Mouse (Mus musculus) bone marrow macrophage, adult 2 months (primary cell): ENCODE data around the gene Sbk3. TPM values are rescaled to one million over a fixed set of nuclear protein-coding genes. Genes with fewer than 3 reads are reported as not detected.

Experiments
- H3K27ac ChIP-seq: 2 replicates; pipeline ENCODE4 v1.5.1; 2012; ENCODE audit warnings: low read depth, low read length; ENCODE audit not compliant: insufficient read depth
- H3K4me1 ChIP-seq: 2 replicates; pipeline ENCODE4 v1.6.1; 2012; ENCODE audit warnings: low read length; ENCODE audit not compliant: control insufficient read depth, insufficient read depth
- H3K4me3 ChIP-seq: 2 replicates; pipeline ENCODE4 v1.5.1; 2012; ENCODE audit warnings: mild to moderate bottlenecking, low read length, moderate library complexity; ENCODE audit not compliant: insufficient read depth
- CTCF ChIP-seq: IDR thresholded peaks from 2 replicates; pipeline ENCODE4 v1.5.1; 2012; ENCODE audit warnings: low read depth, mild to moderate bottlenecking, low read length, moderate library complexity
- POLR2A ChIP-seq: IDR thresholded peaks from 2 replicates; pipeline ENCODE4 v1.6.1; 2012; ENCODE audit warnings: mild to moderate bottlenecking, low read depth, low read length, borderline replicate concordance
- polyA plus RNA-seq: library from polyadenylated mRNA; stranded (reverse); fragments of >200 nt; gene quantifications from 2 replicates; pipeline ENCODE4 v1.2.4, GENCODE M21; 2012; ENCODE audit not compliant: missing spikeins, insufficient read depth, insufficient read length

Gene Sbk3
- polyA plus RNA-seq, 1 experiment, result not detected

- TF ChIP-seq POLR2A (no peak), CTCF (no peak)
Observed at GRCm38 (mm10) chr7:4917494-4917893, 53.5 kb downstream of the Sbk3 start.

DNA sequence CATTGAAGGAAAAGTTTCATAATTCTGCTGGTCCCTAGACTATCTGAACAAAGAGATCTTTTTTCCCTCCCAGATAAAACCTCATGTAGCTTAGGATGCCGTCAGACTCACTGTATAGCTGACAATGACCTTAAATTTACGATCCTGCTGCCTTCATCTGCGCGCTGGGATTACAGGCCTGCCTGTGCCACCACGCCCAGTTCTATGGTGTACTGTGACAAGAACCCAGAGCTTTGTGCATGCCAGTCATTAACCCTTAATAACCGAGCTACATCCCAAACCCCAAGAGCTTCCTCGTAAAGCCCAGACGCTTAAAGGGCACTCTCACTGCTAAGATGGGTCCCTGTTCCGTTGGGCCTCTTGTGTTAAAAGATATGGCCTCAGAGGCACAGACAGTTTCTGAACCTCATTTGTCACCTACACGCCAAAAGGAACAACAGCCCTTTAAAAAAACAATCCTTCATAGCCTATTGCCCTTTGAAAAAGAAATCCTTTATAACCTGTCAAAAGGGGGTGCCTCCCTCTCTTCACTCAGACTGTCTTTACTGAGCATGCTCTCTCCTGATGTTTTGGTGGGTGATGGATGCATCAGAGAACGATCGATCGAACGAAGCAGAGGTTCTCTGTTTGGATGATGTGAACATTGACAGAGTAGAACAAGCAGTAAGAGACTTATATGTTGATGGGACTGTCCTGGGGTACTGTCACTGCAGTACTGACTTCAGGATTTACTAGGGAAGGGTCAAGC lies 55.1 kb downstream of the Sbk3 start:
- peak overlapping the region; percentile 75 for H3K27ac ChIP-seq

More at GRCm38 (mm10) chr7:4917494-4917893, 53.5 kb downstream of the Sbk3 start:
- Histone ChIP-seq H3K4me3 (no peak overlapping the region), H3K4me1 (peaks cover 18% of the 10 kb centered on the region), H3K27ac (no peak overlapping the region)

More for the DNA sequence above, 55.1 kb downstream of the Sbk3 start:
- Histone ChIP-seq H3K4me3 (peak overlapping the region; percentile 98), H3K4me1 (peaks cover 10% of the 10 kb centered on the region)
- TF ChIP-seq POLR2A (no peak), CTCF (no peak)

Other genes starting within 250 kb of the Sbk3 start
- 33.6 and 36.4 TPM in 2 replicates for gene Tmem150b, start 245.9 kb downstream of the Sbk3 start, polyA plus RNA-seq
- gene Kmt5c, start 231.1 kb downstream of the Sbk3 start, polyA plus RNA-seq, result 109 and 120 TPM in 2 replicates
- 8.0 and 8.1 TPM in 2 replicates for gene Cox6b2, start 218.1 kb downstream of the Sbk3 start, polyA plus RNA-seq
- not detected in 2 replicates for gene Fam71e2, start 199.9 kb downstream of the Sbk3 start, polyA plus RNA-seq
- not detected in 2 replicates for gene Il11, start 188.3 kb downstream of the Sbk3 start, polyA plus RNA-seq
- gene Tmem190, start 188.2 kb downstream of the Sbk3 start, polyA plus RNA-seq, result not detected in 2 replicates
- 2.1 and 3.6 TPM in 2 replicates for gene Tmem238, start 181.5 kb downstream of the Sbk3 start, polyA plus RNA-seq
- 636 and 681 TPM in 2 replicates for gene Rpl28, start 178.3 kb downstream of the Sbk3 start, polyA plus RNA-seq
- gene Ube2s, start 158.6 kb downstream of the Sbk3 start, polyA plus RNA-seq, result 109 and 131 TPM in 2 replicates
- gene Shisa7, start 126.5 kb downstream of the Sbk3 start, polyA plus RNA-seq, result not detected in 2 replicates
- gene Isoc2b, start 100.9 kb downstream of the Sbk3 start, polyA plus RNA-seq, result 20.4 and 21.2 TPM in 2 replicates
- 15.5 and 16.4 TPM in 2 replicates for gene Isoc2a, start 94.0 kb downstream of the Sbk3 start, polyA plus RNA-seq
- not detected in 2 replicates for gene Gm36210, start 64.7 kb downstream of the Sbk3 start, polyA plus RNA-seq
- gene Zfp628, start 56.0 kb downstream of the Sbk3 start, polyA plus RNA-seq, result 7.1 and 8.7 TPM in 2 replicates
- 0.78 and 1.6 TPM in 2 replicates for gene Nat14, start 49.1 kb downstream of the Sbk3 start, polyA plus RNA-seq
- 0.24 TPM in 1 of 2 replicates, not detected in the other for gene Ssc5d, start 45.4 kb downstream of the Sbk3 start, polyA plus RNA-seq
- 0.58 TPM in 1 of 2 replicates, not detected in the other for gene Sbk2, start 6.8 kb downstream of the Sbk3 start, polyA plus RNA-seq
- gene Zfp579, start 25.0 kb upstream of the Sbk3 start, polyA plus RNA-seq, result 33.6 and 34.6 TPM in 2 replicates
- gene Zfp524, start 43.2 kb upstream of the Sbk3 start, polyA plus RNA-seq, result 32.9 and 36.4 TPM in 2 replicates
- 20.5 and 23.6 TPM in 2 replicates for gene Fiz1, start 43.5 kb upstream of the Sbk3 start, polyA plus RNA-seq
- gene Gm44973, start 44.3 kb upstream of the Sbk3 start, polyA plus RNA-seq, result not detected in 2 replicates
- 19.8 and 30.1 TPM in 2 replicates for gene Zfp865, start 49.2 kb upstream of the Sbk3 start, polyA plus RNA-seq
- gene Ccdc106, start 49.4 kb upstream of the Sbk3 start, polyA plus RNA-seq, result 0.43 and 0.61 TPM in 2 replicates
- gene 4632433K11Rik, start 63.0 kb upstream of the Sbk3 start, polyA plus RNA-seq, result not detected in 2 replicates
- 2.6 and 3.8 TPM in 2 replicates for gene Zfp784, start 67.3 kb upstream of the Sbk3 start, polyA plus RNA-seq
- gene Zfp580, start 80.4 kb upstream of the Sbk3 start, polyA plus RNA-seq, result 6.1 and 7.7 TPM in 2 replicates
- 151 and 160 TPM in 2 replicates for gene U2af2, start 91.0 kb upstream of the Sbk3 start, polyA plus RNA-seq
- 198 and 202 TPM in 2 replicates for gene Epn1, start 109.1 kb upstream of the Sbk3 start, polyA plus RNA-seq
- not detected in 2 replicates for gene Rfpl4, start 145.8 kb upstream of the Sbk3 start, polyA plus RNA-seq
- gene Rasl2-9, start 154.8 kb upstream of the Sbk3 start, polyA plus RNA-seq, result 1.1 TPM in 1 of 2 replicates, not detected in the other
- 0.17 TPM in 1 of 2 replicates, not detected in the other for gene Vmn1r55, start 178.5 kb upstream of the Sbk3 start, polyA plus RNA-seq
- not detected in 2 replicates for gene Vmn1r56, start 225.6 kb upstream of the Sbk3 start, polyA plus RNA-seq
- not detected in 2 replicates for gene Vmn1r57, start 247.3 kb upstream of the Sbk3 start, polyA plus RNA-seq